Mouse (Mus musculus): ENCODE results near the gene Uap1l1. TPM values are rescaled to one million over a fixed set of nuclear protein-coding genes. Genes with fewer than 3 reads are reported as not detected.

The Uap1l1 gene
- polyA plus RNA-seq, 1 experiment from 2014 or later = 9.0 TPM

GRCm38 (mm10) chr2:25328440-25328839 lies 37.0 kb downstream of the Uap1l1 start:
- Histone ChIP-seq H3K27me3 (ENCODE audit: low read depth, poor library complexity, severe bottlenecking) (no peaks in the 10 kb centered on the region), H3K4me3 (no peak overlapping the region), H3K27ac (no peak overlapping the region), H3K36me3 (no peaks in the 10 kb centered on the region), H3K4me1 (peaks cover 13% of the 10 kb centered on the region), H3K9me3 (replicated peaks) (no peaks in the 10 kb centered on the region)
- 38% methylated on average over 7 of the region's 7 CpGs for WGBS
- no peak for DNase-seq (ENCODE audit: low spot score)

DNA sequence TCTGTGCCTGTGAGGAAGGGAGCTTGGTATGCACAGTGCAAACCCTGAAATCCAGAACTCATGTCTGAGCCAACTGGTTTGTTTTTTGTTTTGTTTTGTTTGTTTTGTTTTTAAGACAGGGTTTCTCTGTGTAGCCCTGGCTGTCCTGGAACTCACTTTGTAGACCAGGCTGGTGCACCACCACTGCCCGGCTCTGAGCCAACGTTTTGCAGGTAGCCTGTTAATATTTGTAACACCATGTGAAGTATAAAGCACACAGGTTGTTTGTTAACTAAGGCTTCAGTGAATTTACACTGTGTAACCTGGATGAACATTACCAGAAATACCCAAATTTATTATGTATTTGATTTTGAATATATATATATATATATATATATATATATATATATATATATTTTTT lies 39.4 kb downstream of the Uap1l1 start:
- no peak overlapping the region for H3K27ac ChIP-seq
- H3K36me3 ChIP-seq = no peaks in the 10 kb centered on the region
- no peak for DNase-seq (ENCODE audit: low spot score)
- H3K9me3 ChIP-seq (replicated peaks) = no peaks in the 10 kb centered on the region
- no peaks in the 10 kb centered on the region; the same call in 1 of the 2 replicates for H3K4me1 ChIP-seq
- 76% methylated on average over 2 of the region's 2 CpGs for WGBS
- H3K4me3 ChIP-seq = no peak overlapping the region
- H3K27me3 ChIP-seq (ENCODE audit: low read depth, poor library complexity, severe bottlenecking) = peaks cover 2% of the 10 kb centered on the region; the same call in 1 of the 2 replicates

DNA sequence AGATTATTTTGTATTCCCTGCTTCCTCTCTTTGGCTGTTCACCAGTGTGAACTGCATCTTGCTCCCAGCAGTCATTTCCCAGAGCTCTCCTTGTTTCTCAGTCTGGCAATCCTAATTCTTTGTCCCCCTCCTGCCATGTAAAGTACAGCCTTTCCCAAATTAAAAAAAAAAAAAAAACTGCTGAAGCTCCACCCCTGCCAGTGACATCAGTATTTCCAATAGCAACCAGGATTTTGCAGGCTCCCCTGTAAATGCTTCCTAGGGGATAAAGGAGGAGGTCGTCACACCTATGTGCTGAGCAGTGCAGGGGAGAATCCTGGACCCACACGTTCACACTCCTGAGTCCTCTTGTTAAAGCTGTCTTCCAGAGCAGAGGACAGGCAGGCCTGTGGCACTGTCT lies 45.4 kb downstream of the Uap1l1 start:
- Histone ChIP-seq H3K27ac (no peak overlapping the region), H3K4me3 (no peak overlapping the region), H3K4me1 (peaks cover 8% of the 10 kb centered on the region; the same call in 1 of the 2 replicates), H3K9me3 (replicated peaks) (no peaks in the 10 kb centered on the region), H3K36me3 (no peaks in the 10 kb centered on the region), H3K27me3 (ENCODE audit: low read depth, poor library complexity, severe bottlenecking) (peaks cover 62% of the 10 kb centered on the region)
- DNase-seq (ENCODE audit: low spot score) = no peak
- WGBS = 35% methylated on average over 2 of the region's 2 CpGs

GRCm38 (mm10) chr2:25318971-25319773 lies 46.3 kb downstream of the Uap1l1 start, which contains the start of gene Grin1:
Grin1 (minus strand) TSS chr2:25319187.
- Histone ChIP-seq H3K4me3 (peak within 1 kb of the TSS; percentile 34), H3K4me1 (peaks cover 8% of the 10 kb centered on the region; the same call in 1 of the 2 replicates), H3K9me3 (replicated peaks) (no peaks in the 10 kb centered on the region), H3K27me3 (ENCODE audit: low read depth, poor library complexity, severe bottlenecking) (peaks cover 69% of the 10 kb centered on the region), H3K36me3 (no peaks in the 10 kb centered on the region), H3K27ac (no peak within 1 kb of the TSS)
- DNase-seq (ENCODE audit: low spot score) = peak; percentile 89
- 11% methylated on average over 58 of the region's 58 CpGs for WGBS

GRCm38 (mm10) chr2:25318119-25318966 lies 47.1 kb downstream of the Uap1l1 start:
- Histone ChIP-seq H3K27me3 (ENCODE audit: low read depth, poor library complexity, severe bottlenecking) (peaks cover 78% of the 10 kb centered on the region), H3K4me3 (peak overlapping the region; percentile 34), H3K27ac (no peak overlapping the region), H3K36me3 (no peaks in the 10 kb centered on the region), H3K9me3 (replicated peaks) (no peaks in the 10 kb centered on the region), H3K4me1 (peaks cover 8% of the 10 kb centered on the region; the same call in 1 of the 2 replicates)
- WGBS = 8% methylated on average over 31 of the region's 31 CpGs
- no peak for DNase-seq (ENCODE audit: low spot score)

DNA sequence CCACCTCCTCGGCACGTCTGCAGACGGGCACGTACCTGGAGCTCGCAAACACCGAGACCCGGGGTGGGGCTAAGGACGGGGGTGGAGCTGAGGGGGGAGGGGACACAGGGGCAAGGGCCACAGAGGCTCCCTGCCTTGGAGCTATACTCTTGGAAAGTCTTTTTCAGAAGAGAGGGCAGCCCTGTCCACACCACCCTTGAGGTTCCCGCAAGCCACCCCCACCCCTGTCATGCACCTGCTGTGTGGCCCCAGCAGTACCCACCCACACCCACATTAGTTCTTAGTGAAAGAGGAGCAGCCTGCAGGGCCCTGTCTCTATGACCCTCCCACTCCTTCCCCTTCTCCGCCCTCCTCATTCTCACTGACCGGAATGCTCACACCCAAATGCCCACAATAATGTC lies 54.0 kb downstream of the Uap1l1 start:
- H3K4me1 ChIP-seq = no peaks in the 10 kb centered on the region
- H3K27ac ChIP-seq = no peak overlapping the region
- H3K36me3 ChIP-seq = no peaks in the 10 kb centered on the region
- 7% methylated on average over 11 of the region's 11 CpGs for WGBS
- DNase-seq (ENCODE audit: low spot score) = no peak
- no peaks in the 10 kb centered on the region for H3K9me3 ChIP-seq (replicated peaks)
- peaks cover 99% of the 10 kb centered on the region for H3K27me3 ChIP-seq (ENCODE audit: low read depth, poor library complexity, severe bottlenecking)
- H3K4me3 ChIP-seq = no peak overlapping the region

GRCm38 (mm10) chr2:25310969-25311368 lies 54.5 kb downstream of the Uap1l1 start:
- WGBS = 1% methylated on average over 22 of the region's 22 CpGs
- no peak for DNase-seq (ENCODE audit: low spot score)
- Histone ChIP-seq H3K27ac (no peak overlapping the region), H3K9me3 (replicated peaks) (no peaks in the 10 kb centered on the region), H3K36me3 (no peaks in the 10 kb centered on the region), H3K4me3 (no peak overlapping the region), H3K27me3 (ENCODE audit: low read depth, poor library complexity, severe bottlenecking) (peaks cover 99% of the 10 kb centered on the region), H3K4me1 (no peaks in the 10 kb centered on the region)

- peaks cover 99% of the 10 kb centered on the region for H3K27me3 ChIP-seq (ENCODE audit: low read depth, poor library complexity, severe bottlenecking)
- no peaks in the 10 kb centered on the region for H3K9me3 ChIP-seq (replicated peaks)
- 50% methylated on average over 10 of the region's 10 CpGs for WGBS
- DNase-seq (ENCODE audit: low spot score) = no peak
- H3K27ac ChIP-seq = no peak overlapping the region
- no peaks in the 10 kb centered on the region for H3K36me3 ChIP-seq
- peaks cover 3% of the 10 kb centered on the region for H3K4me1 ChIP-seq
- H3K4me3 ChIP-seq = no peak overlapping the region
Measured at GRCm38 (mm10) chr2:25310180-25310579, 55.3 kb downstream of the Uap1l1 start.

Other genes starting within 250 kb of the Uap1l1 start
- 7.9 and 10.3 TPM in 2 replicates for gene Nrarp, start 184.9 kb downstream of the Uap1l1 start, polyA plus RNA-seq (2016; fragmentation: Nextera tagmentation; extraction: Ambion mirVana)
- gene Tor4a, start 168.8 kb downstream of the Uap1l1 start, polyA plus RNA-seq (2016; fragmentation: Nextera tagmentation; extraction: Ambion mirVana) = 3.2 TPM in 2 replicates
- 129 and 137 TPM in 2 replicates for gene Nelfb, start 154.2 kb downstream of the Uap1l1 start, polyA plus RNA-seq (2016; fragmentation: Nextera tagmentation; extraction: Ambion mirVana)
- 0.14 TPM in 1 of 2 replicates, not detected in the other for gene Stpg3, start 151.0 kb downstream of the Uap1l1 start, polyA plus RNA-seq (2016; fragmentation: Nextera tagmentation; extraction: Ambion mirVana)
- 1.0 TPM in 1 of 2 replicates, not detected in the other for gene Fam166a, start 146.9 kb downstream of the Uap1l1 start, polyA plus RNA-seq (2016; fragmentation: Nextera tagmentation; extraction: Ambion mirVana)
- 597 and 608 TPM in 2 replicates for gene Tubb4b, start 141.0 kb downstream of the Uap1l1 start, polyA plus RNA-seq (2016; fragmentation: Nextera tagmentation; extraction: Ambion mirVana)
- gene Slc34a3, start 131.3 kb downstream of the Uap1l1 start, polyA plus RNA-seq (2016; fragmentation: Nextera tagmentation; extraction: Ambion mirVana) = not detected in 2 replicates
- not detected in 2 replicates for gene Rnf224, start 128.9 kb downstream of the Uap1l1 start, polyA plus RNA-seq (2016; fragmentation: Nextera tagmentation; extraction: Ambion mirVana)
- 3.8 and 5.7 TPM in 2 replicates for gene Rnf208, start 123.4 kb downstream of the Uap1l1 start, polyA plus RNA-seq (2016; fragmentation: Nextera tagmentation; extraction: Ambion mirVana)
- 0.25 TPM in 1 of 2 replicates, not detected in the other for gene Cysrt1, start 123.2 kb downstream of the Uap1l1 start, polyA plus RNA-seq (2016; fragmentation: Nextera tagmentation; extraction: Ambion mirVana)
- gene AL732309.1, start 118.8 kb downstream of the Uap1l1 start, polyA plus RNA-seq (2016; fragmentation: Nextera tagmentation; extraction: Ambion mirVana) = 6.5 and 7.8 TPM in 2 replicates
- 14.5 and 18.4 TPM in 2 replicates for gene Tmem203, start 110.2 kb downstream of the Uap1l1 start, polyA plus RNA-seq (2016; fragmentation: Nextera tagmentation; extraction: Ambion mirVana)
- gene Tprn, start 103.1 kb downstream of the Uap1l1 start, polyA plus RNA-seq (2016; fragmentation: Nextera tagmentation; extraction: Ambion mirVana) = 8.7 and 9.7 TPM in 2 replicates
- gene Ssna1, start 93.2 kb downstream of the Uap1l1 start, polyA plus RNA-seq (2016; fragmentation: Nextera tagmentation; extraction: Ambion mirVana) = 235 and 243 TPM in 2 replicates
- gene Anapc2, start 93.2 kb downstream of the Uap1l1 start, polyA plus RNA-seq (2016; fragmentation: Nextera tagmentation; extraction: Ambion mirVana) = 138 and 153 TPM in 2 replicates
- gene Tmem210, start 77.5 kb downstream of the Uap1l1 start, polyA plus RNA-seq (2016; fragmentation: Nextera tagmentation; extraction: Ambion mirVana) = not detected in 2 replicates
- not detected in 2 replicates for gene Lrrc26, start 75.8 kb downstream of the Uap1l1 start, polyA plus RNA-seq (2016; fragmentation: Nextera tagmentation; extraction: Ambion mirVana)
- gene Grin1, start 46.5 kb downstream of the Uap1l1 start, polyA plus RNA-seq (2016; fragmentation: Nextera tagmentation; extraction: Ambion mirVana) = 0.30 and 0.46 TPM in 2 replicates
- 42.6 and 54.6 TPM in 2 replicates for gene Man1b1, start 33.3 kb downstream of the Uap1l1 start, polyA plus RNA-seq (2016; fragmentation: Nextera tagmentation; extraction: Ambion mirVana)
- 15.7 and 18.7 TPM in 2 replicates for gene Dpp7, start 9.3 kb downstream of the Uap1l1 start, polyA plus RNA-seq (2016; fragmentation: Nextera tagmentation; extraction: Ambion mirVana)
- gene Sapcd2, start 6.6 kb upstream of the Uap1l1 start, polyA plus RNA-seq (2016; fragmentation: Nextera tagmentation; extraction: Ambion mirVana) = 88.3 and 88.7 TPM in 2 replicates
- gene Entpd2, start 30.2 kb upstream of the Uap1l1 start, polyA plus RNA-seq (2016; fragmentation: Nextera tagmentation; extraction: Ambion mirVana) = 0.19 TPM in 1 of 2 replicates, not detected in the other
- gene Npdc1, start 33.7 kb upstream of the Uap1l1 start, polyA plus RNA-seq (2016; fragmentation: Nextera tagmentation; extraction: Ambion mirVana) = 5.7 and 8.1 TPM in 2 replicates
- gene Fut7, start 57.6 kb upstream of the Uap1l1 start, polyA plus RNA-seq (2016; fragmentation: Nextera tagmentation; extraction: Ambion mirVana) = not detected in 2 replicates
- gene Abca2, start 63.0 kb upstream of the Uap1l1 start, polyA plus RNA-seq (2016; fragmentation: Nextera tagmentation; extraction: Ambion mirVana) = 2.8 and 4.4 TPM in 2 replicates
- 0.30 and 1.1 TPM in 2 replicates for gene Clic3, start 91.2 kb upstream of the Uap1l1 start, polyA plus RNA-seq (2016; fragmentation: Nextera tagmentation; extraction: Ambion mirVana)
- gene Paxx, start 95.4 kb upstream of the Uap1l1 start, polyA plus RNA-seq (2016; fragmentation: Nextera tagmentation; extraction: Ambion mirVana) = 10.0 and 14.6 TPM in 2 replicates
- not detected in 2 replicates for gene Ptgds, start 104.4 kb upstream of the Uap1l1 start, polyA plus RNA-seq (2016; fragmentation: Nextera tagmentation; extraction: Ambion mirVana)
- not detected in 2 replicates for gene Lcn12, start 128.2 kb upstream of the Uap1l1 start, polyA plus RNA-seq (2016; fragmentation: Nextera tagmentation; extraction: Ambion mirVana)
- 83.6 and 94.6 TPM in 2 replicates for gene Fbxw5, start 135.1 kb upstream of the Uap1l1 start, polyA plus RNA-seq (2016; fragmentation: Nextera tagmentation; extraction: Ambion mirVana)
- 6.1 and 7.0 TPM in 2 replicates for gene C8g, start 136.0 kb upstream of the Uap1l1 start, polyA plus RNA-seq (2016; fragmentation: Nextera tagmentation; extraction: Ambion mirVana)
- gene Traf2, start 181.3 kb upstream of the Uap1l1 start, polyA plus RNA-seq (2016; fragmentation: Nextera tagmentation; extraction: Ambion mirVana) = 46.1 and 46.2 TPM in 2 replicates
- gene Edf1, start 192.2 kb upstream of the Uap1l1 start, polyA plus RNA-seq (2016; fragmentation: Nextera tagmentation; extraction: Ambion mirVana) = 307 and 320 TPM in 2 replicates
- 2.3 and 8.2 TPM in 2 replicates for gene Mamdc4, start 209.2 kb upstream of the Uap1l1 start, polyA plus RNA-seq (2016; fragmentation: Nextera tagmentation; extraction: Ambion mirVana)
- 157 and 161 TPM in 2 replicates for gene Phpt1, start 209.5 kb upstream of the Uap1l1 start, polyA plus RNA-seq (2016; fragmentation: Nextera tagmentation; extraction: Ambion mirVana)
- 0.06 and 0.08 TPM in 2 replicates for gene Ajm1, start 216.1 kb upstream of the Uap1l1 start, polyA plus RNA-seq (2016; fragmentation: Nextera tagmentation; extraction: Ambion mirVana)
- gene Rabl6, start 242.8 kb upstream of the Uap1l1 start, polyA plus RNA-seq (2016; fragmentation: Nextera tagmentation; extraction: Ambion mirVana) = 83.3 and 88.5 TPM in 2 replicates